Mouse (Mus musculus) olfactory bulb, adult 2 months (tissue): ENCODE measurements around the gene Vmn1r157.
"Not testable (repeated sequence)": the region's sequence is repeated elsewhere in the genome, so short reads cannot be mapped to it uniquely, and the experiment has no call there.

Experiments
- CTCF ChIP-seq: fragments of 200-500 bp; IDR thresholded peaks from 2 replicates; pipeline ENCODE4 v1.5.1; 2012; ENCODE audit warnings: low read depth, mild to moderate bottlenecking, low read length, moderate library complexity; ENCODE audit not compliant: insufficient read depth
- POLR2A ChIP-seq: fragments of 200-500 bp; IDR thresholded peaks from 2 replicates; pipeline ENCODE4 v1.6.1; 2012; ENCODE audit warnings: mild to moderate bottlenecking, low read depth, low read length, moderate library complexity; ENCODE audit not compliant: insufficient read depth

DNA sequence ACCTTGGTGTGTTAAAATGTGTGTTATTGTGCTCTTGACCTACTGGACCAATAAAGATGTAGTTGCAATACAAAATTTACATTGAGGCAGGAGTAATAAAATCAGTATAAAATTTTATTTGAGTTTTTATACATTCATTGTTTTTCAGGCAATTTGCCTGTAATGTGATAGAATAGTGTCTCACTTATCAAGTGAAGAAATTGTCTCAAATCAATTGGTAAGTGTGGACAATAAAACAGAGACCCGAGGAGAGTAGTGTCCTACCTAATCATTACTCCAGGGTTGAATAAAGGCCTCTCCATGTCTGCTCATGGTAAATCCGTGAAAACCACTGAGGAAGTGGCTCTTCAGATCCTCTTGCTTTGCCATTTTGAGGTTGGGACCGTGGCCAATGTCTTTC, at the start of gene Vmn1r157:
- not testable (repeated sequence) for TF ChIP-seq POLR2A, CTCF
